Mouse (Mus musculus): ENCODE measurements around the gene Tmem45b.
"Not testable (repeated sequence)": the region's sequence is repeated elsewhere in the genome, so short reads cannot be mapped to it uniquely, and the experiment has no call there.

Gene Tmem45b

GRCm38 (mm10) chr9:31463692-31464474, at the start of gene Tmem45b:
TSS of gene Tmem45b (minus strand) at chr9:31464462.
- in situ Hi-C loops (cut with MboI): no loop called here

GRCm38 (mm10) chr9:31508189-31508588, 43.9 kb upstream of the Tmem45b start:
- in situ Hi-C loops (cut with MboI): no loop called here

GRCm38 (mm10) chr9:31501221-31501620, 37.0 kb upstream of the Tmem45b start:
- in situ Hi-C loops (cut with MboI): not testable (repeated sequence)

- in situ Hi-C loops (cut with MboI): no loop called here
Observed at GRCm38 (mm10) chr9:31463190-31463589, 1.1 kb downstream of the Tmem45b start.

GRCm38 (mm10) chr9:31454356-31454755, 9.9 kb downstream of the Tmem45b start:
- in situ Hi-C loops (cut with MboI): no loop called here

- in situ Hi-C loops (cut with MboI): no loop called here
Observed at GRCm38 (mm10) chr9:31452166-31452565, 12.1 kb downstream of the Tmem45b start.

GRCm38 (mm10) chr9:31449145-31449772, 15.0 kb downstream of the Tmem45b start:
- in situ Hi-C loops (cut with MboI): no loop called here

GRCm38 (mm10) chr9:31444236-31444635, 20.0 kb downstream of the Tmem45b start:
- in situ Hi-C loops (cut with MboI): no loop called here

GRCm38 (mm10) chr9:31441487-31441886, 22.8 kb downstream of the Tmem45b start:
- in situ Hi-C loops (cut with MboI): no loop called here

- in situ Hi-C loops (cut with MboI): no loop called here
Observed at GRCm38 (mm10) chr9:31440366-31440765, 23.9 kb downstream of the Tmem45b start.

- in situ Hi-C loops (cut with MboI): no loop called here
Observed at GRCm38 (mm10) chr9:31439341-31439740, 24.9 kb downstream of the Tmem45b start.

GRCm38 (mm10) chr9:31438834-31439233, 25.4 kb downstream of the Tmem45b start:
- in situ Hi-C loops (cut with MboI): no loop called here

- in situ Hi-C loops (cut with MboI): no loop called here
Observed at GRCm38 (mm10) chr9:31437861-31438260, 26.4 kb downstream of the Tmem45b start.

- in situ Hi-C loops (cut with MboI): no loop called here
Observed at GRCm38 (mm10) chr9:31435415-31435814, 28.8 kb downstream of the Tmem45b start.

- in situ Hi-C loops (cut with MboI): no loop called here
Observed at GRCm38 (mm10) chr9:31433431-31433830, 30.8 kb downstream of the Tmem45b start.

GRCm38 (mm10) chr9:31432336-31432975, 31.8 kb downstream of the Tmem45b start:
- in situ Hi-C loops (cut with MboI): no loop called here

GRCm38 (mm10) chr9:31431751-31432150, 32.5 kb downstream of the Tmem45b start:
- in situ Hi-C loops (cut with MboI): no loop called here

- in situ Hi-C loops (cut with MboI): no loop called here
Observed at GRCm38 (mm10) chr9:31430011-31430410, 34.3 kb downstream of the Tmem45b start.

- in situ Hi-C loops (cut with MboI): no loop called here
Observed at GRCm38 (mm10) chr9:31428971-31429370, 35.3 kb downstream of the Tmem45b start.

GRCm38 (mm10) chr9:31422143-31422542, 42.1 kb downstream of the Tmem45b start:
- in situ Hi-C loops (cut with MboI): no loop called here

GRCm38 (mm10) chr9:31418821-31419220, 45.4 kb downstream of the Tmem45b start:
- in situ Hi-C loops (cut with MboI): no loop called here

GRCm38 (mm10) chr9:31412165-31412564, 52.1 kb downstream of the Tmem45b start:
- in situ Hi-C loops (cut with MboI): no loop called here

- in situ Hi-C loops (cut with MboI): no loop called here
Observed at GRCm38 (mm10) chr9:31405217-31405616, 59.0 kb downstream of the Tmem45b start.
